ENCODE assay signal across 34 mouse cellular contexts in genomic region chr11:115453306-115453705, GRCm38 (mm10). TPM values are rescaled to one million over a fixed set of nuclear protein-coding genes. Genes with fewer than 3 reads are reported as not detected.
DNase-seq lines count a peak whose midpoint lies in the region; ATAC-seq and TF ChIP-seq lines count a peak whose summit lies in the region.
"Had no signal": no experiment of that assay in that cellular context is flagged by ENCODE, and none has a peak within 500 bp of the region (broad histone marks: within the 10 kb centered on the region; RNA-seq: fewer than 3 reads in every experiment).

No protein-coding gene starts in this region.

- ATAC-seq in heart, postnatal 0 days (ENCODE audit: insufficient read depth, low read depth): no peak
- ATAC-seq in kidney, embryonic 15.5 days (replicated peaks; ENCODE audit: low FRiP score): no peak
- ATAC-seq: forebrain, embryonic 13.5 days; Patski had no signal

- TF ChIP-seq CTCF in heart, postnatal 0 days (IDR thresholded peaks at IDR 0.05; ENCODE audit: low read depth): no peak
- 0 out of 2 replicates have a peak, but pooled peaks have one; percentile 33 for TF ChIP-seq CTCF in thymus, adult 2 months (IDR thresholded peaks at IDR 0.05; ENCODE audit: borderline replicate concordance, control insufficient read depth, extremely low read depth, insufficient read depth, low read length, poor library complexity)

- H3K4me3 ChIP-seq in heart, postnatal 0 days (ENCODE audit: low read depth, low read length): no peak overlapping the region
- H3K4me3 ChIP-seq in kidney, embryonic 15.5 days (replicated peaks): no peak overlapping the region
- no peak overlapping the region for H3K4me3 ChIP-seq in thymus, adult 2 months (ENCODE audit: control insufficient read depth, insufficient read depth, low read length)
- H3K4me3 ChIP-seq: forebrain, embryonic 13.5 days; heart, embryonic 10.5 days; hindbrain, embryonic 10.5 days; hindbrain, embryonic 15.5 days; liver, embryonic 15.5 days; lung, embryonic 15.5 days; megakaryocyte, embryonic 14.5 days; midbrain, embryonic 12.5 days; myocyte; neural tube, embryonic 13.5 days had no signal

- H3K4me2 ChIP-seq in heart, postnatal 0 days (ENCODE audit: low read depth, low read length): no peak overlapping the region
- H3K4me2 ChIP-seq in kidney, embryonic 15.5 days: no peak overlapping the region
- H3K4me2 ChIP-seq: forebrain, embryonic 13.5 days; hindbrain, embryonic 15.5 days; liver, embryonic 15.5 days; lung, embryonic 15.5 days; midbrain, embryonic 12.5 days; neural tube, embryonic 13.5 days had no signal

- no peaks in the 10 kb centered on the region for H3K9me3 ChIP-seq in heart, postnatal 0 days (replicated peaks; ENCODE audit: control insufficient read depth, low read length)
- H3K9me3 ChIP-seq in kidney, embryonic 15.5 days (replicated peaks): 0 out of 2 replicates have a peak, but pooled peaks cover 2% of the 10 kb centered on the region
- H3K9me3 ChIP-seq: forebrain, embryonic 13.5 days; heart, embryonic 10.5 days; hindbrain, embryonic 10.5 days; hindbrain, embryonic 15.5 days; liver, embryonic 15.5 days; lung, embryonic 15.5 days; midbrain, embryonic 12.5 days; neural tube, embryonic 13.5 days had no signal

- no peaks in the 10 kb centered on the region for H3K27me3 ChIP-seq in heart, postnatal 0 days (ENCODE audit: control insufficient read depth, insufficient read depth, low read length)
- no peaks in the 10 kb centered on the region for H3K27me3 ChIP-seq in kidney, embryonic 15.5 days
- no peaks in the 10 kb centered on the region for H3K27me3 ChIP-seq in thymus, adult 2 months (ENCODE audit: control insufficient read depth, insufficient read depth, low read length)
- H3K27me3 ChIP-seq: forebrain, embryonic 13.5 days; hindbrain, embryonic 15.5 days; liver, embryonic 15.5 days; lung, embryonic 15.5 days; midbrain, embryonic 12.5 days; neural tube, embryonic 13.5 days; Patski had no signal

- WGBS in heart, postnatal 0 days: 53% methylated on average over 4 of the region's 4 CpGs
- 52% methylated on average over 4 of the region's 4 CpGs for WGBS in kidney, embryonic 15.5 days
- 61% methylated on average over 4 of the region's 4 CpGs for WGBS in thymus, adult 2 months

- H3K36me3 ChIP-seq in heart, postnatal 0 days (replicated peaks; ENCODE audit: control insufficient read depth, insufficient read depth, low read length): no peaks in the 10 kb centered on the region
- no peaks in the 10 kb centered on the region for H3K36me3 ChIP-seq in kidney, embryonic 15.5 days
- no peaks in the 10 kb centered on the region for H3K36me3 ChIP-seq in thymus, adult 2 months (ENCODE audit: control insufficient read depth, insufficient read depth, low read length)
- H3K36me3 ChIP-seq: heart, embryonic 10.5 days; hindbrain, embryonic 10.5 days; hindbrain, embryonic 15.5 days; liver, embryonic 15.5 days; lung, embryonic 15.5 days; midbrain, embryonic 12.5 days; neural tube, embryonic 13.5 days had no signal

- TF ChIP-seq POLR2A in thymus, adult 2 months (IDR thresholded peaks at IDR 0.05; ENCODE audit: control insufficient read depth, extremely low read depth, insufficient read depth, low read length, poor library complexity): no peak

- peaks cover 9% of the 10 kb centered on the region for H3K4me1 ChIP-seq in heart, postnatal 0 days (ENCODE audit: control insufficient read depth, insufficient read depth)
- H3K4me1 ChIP-seq in kidney, embryonic 15.5 days: peaks cover 37% of the 10 kb centered on the region
- H3K4me1 ChIP-seq in thymus, adult 2 months (replicated peaks; ENCODE audit: control insufficient read depth, insufficient read depth, low read length): peaks cover 60% of the 10 kb centered on the region
- H3K4me1 ChIP-seq: forebrain, embryonic 13.5 days; hindbrain, embryonic 15.5 days; midbrain, embryonic 12.5 days had no signal

- H3K27ac ChIP-seq in heart, postnatal 0 days (ENCODE audit: low read depth): peak overlapping the region; percentile 39; the same call in 1 of the 2 replicates
- peak overlapping the region; percentile 23 for H3K27ac ChIP-seq in kidney, embryonic 15.5 days
- H3K27ac ChIP-seq in thymus, adult 2 months (ENCODE audit: control insufficient read depth, insufficient read depth, low read length): peak overlapping the region; percentile 99
- H3K27ac ChIP-seq: forebrain, embryonic 13.5 days; heart, embryonic 10.5 days; hindbrain, embryonic 10.5 days; hindbrain, embryonic 15.5 days; liver, embryonic 15.5 days; lung, embryonic 15.5 days; midbrain, embryonic 12.5 days; neural tube, embryonic 13.5 days had no signal

- no peak for DNase-seq in heart, postnatal 0 days (ENCODE audit: low spot score)
- DNase-seq in heart, postnatal 25 days (ENCODE audit: low spot score): no peak
- DNase-seq in kidney, postnatal 10 days: no peak
- DNase-seq in thymus, adult 2 months: no peak
- DNase-seq in thymus, postnatal 4 days: peak; percentile 61
- DNase-seq in embryo, embryonic 10 days (ENCODE audit: low spot score): no peak
- no peak for DNase-seq in left cerebral cortex, adult 18-20 months (ENCODE audit: low spot score in 2 of 2)
- DNase-seq: adrenal gland, postnatal 10 days; cerebellum, adult 8-10 months; cerebellum, postnatal 25 days; gastrocnemius, postnatal 10 days; heart, postnatal 10 days; layer of hippocampus, postnatal 36 days; liver; lung, postnatal 36 days; right cerebral cortex, postnatal 4 days had no signal

- H3K9ac ChIP-seq in heart, postnatal 0 days (replicated peaks; ENCODE audit: low read depth, low read length): no peak overlapping the region
- no peak overlapping the region for H3K9ac ChIP-seq in kidney, embryonic 15.5 days
- H3K9ac ChIP-seq: forebrain, embryonic 13.5 days; hindbrain, embryonic 15.5 days; liver, embryonic 15.5 days; lung, embryonic 15.5 days; midbrain, embryonic 12.5 days; neural tube, embryonic 13.5 days had no signal

- intact Hi-C loops in heart, postnatal 25 days (cut with DNase I): no loop called here

- no peak for TF ChIP-seq EP300 in heart, postnatal 0 days (IDR thresholded peaks at IDR 0.05; ENCODE audit: low read depth)

RNA-seq across cellular contexts. Expression of gene Slc16a5, which starts 9.0 kb away (rescaled TPM):
- total RNA-seq in heart, postnatal 0 days (2014; rRNA removed; ENCODE audit: low replicate concordance): 0.99 and 3.8 TPM in 2 replicates
- polyA plus RNA-seq in heart, postnatal 0 days (2015; fragmentation: Nextera tagmentation; extraction: Ambion mirVana): 0.11 and 0.15 TPM in 2 replicates
- not detected for total RNA-seq in heart, postnatal 25 days (2021)
- polyA plus RNA-seq in kidney, embryonic 15.5 days (2015; fragmentation: Nextera tagmentation; extraction: Ambion mirVana): 15.8 and 22.3 TPM in 2 replicates
- 446 and 456 TPM in 2 replicates for polyA plus RNA-seq in thymus, adult 2 months (2012; rRNA removed)
- not detected for total RNA-seq in left cerebral cortex, adult 18-20 months (2021)
- total RNA-seq: gastrocnemius, postnatal 10 days; layer of hippocampus, postnatal 36 days; MEL; midbrain, postnatal 0 days had no signal
- polyA plus RNA-seq: embryonic facial prominence, embryonic 11.5 days; forebrain, embryonic 13.5 days; hindbrain, embryonic 10.5 days had no signal

RNA-seq across cellular contexts. Expression of gene Trim80, which starts 13.0 kb away (rescaled TPM):
- not detected in 2 replicates for total RNA-seq in heart, postnatal 0 days (2014; rRNA removed; ENCODE audit: low replicate concordance)
- polyA plus RNA-seq in heart, postnatal 0 days (2015; fragmentation: Nextera tagmentation; extraction: Ambion mirVana): 0.18 and 0.26 TPM in 2 replicates
- total RNA-seq in heart, postnatal 25 days (2021): not detected
- 0.18 and 0.30 TPM in 2 replicates for polyA plus RNA-seq in kidney, embryonic 15.5 days (2015; fragmentation: Nextera tagmentation; extraction: Ambion mirVana)
- 0.79 and 0.80 TPM in 2 replicates for polyA plus RNA-seq in thymus, adult 2 months (2012; rRNA removed)
- total RNA-seq in left cerebral cortex, adult 18-20 months (2021): not detected
- total RNA-seq: gastrocnemius, postnatal 10 days; heart, postnatal 10 days; layer of hippocampus, postnatal 36 days; left cerebral cortex, postnatal 14 days; MEL had no signal
- polyA plus RNA-seq: embryonic facial prominence, embryonic 11.5 days; forebrain, embryonic 13.5 days; hindbrain, embryonic 15.5 days; limb, embryonic 11.5 days; lung, embryonic 15.5 days; midbrain, embryonic 12.5 days; midbrain, postnatal 0 days; myocyte; neural tube, embryonic 13.5 days; Patski; spleen, adult 2 months had no signal

RNA-seq across cellular contexts. Expression of gene Armc7, which starts 22.2 kb away (rescaled TPM):
- 1.8 and 8.7 TPM in 2 replicates for total RNA-seq in heart, postnatal 0 days (2014; rRNA removed; ENCODE audit: low replicate concordance)
- polyA plus RNA-seq in heart, postnatal 0 days (2015; fragmentation: Nextera tagmentation; extraction: Ambion mirVana): 3.3 TPM in 2 replicates
- total RNA-seq in heart, postnatal 25 days (2021): 1 to 10 TPM; 1.4 to 2.3 TPM
- 8.6 and 9.1 TPM in 2 replicates for polyA plus RNA-seq in kidney, embryonic 15.5 days (2015; fragmentation: Nextera tagmentation; extraction: Ambion mirVana)
- polyA plus RNA-seq in thymus, adult 2 months (2012; rRNA removed): 86.1 and 91.3 TPM in 2 replicates
- total RNA-seq in left cerebral cortex, adult 18-20 months (2021): 10 to 100 TPM; 15.0 to 15.4 TPM

RNA-seq across cellular contexts. Expression of gene Kctd2, which starts 33.4 kb away (rescaled TPM):
- total RNA-seq in heart, postnatal 0 days (2014; rRNA removed; ENCODE audit: low replicate concordance): 8.3 and 8.4 TPM in 2 replicates
- polyA plus RNA-seq in heart, postnatal 0 days (2015; fragmentation: Nextera tagmentation; extraction: Ambion mirVana): 15.1 and 15.6 TPM in 2 replicates
- 10 to 100 TPM; 27.0 to 28.0 TPM for total RNA-seq in heart, postnatal 25 days (2021)
- polyA plus RNA-seq in kidney, embryonic 15.5 days (2015; fragmentation: Nextera tagmentation; extraction: Ambion mirVana): 14.1 and 16.4 TPM in 2 replicates
- 65.5 and 69.1 TPM in 2 replicates for polyA plus RNA-seq in thymus, adult 2 months (2012; rRNA removed)
- total RNA-seq in left cerebral cortex, adult 18-20 months (2021): 10 to 100 TPM; 82.5 to 85.6 TPM

RNA-seq across cellular contexts. Expression of gene Atp5h, which starts 33.5 kb away (rescaled TPM):
- 991 and 1,040 TPM in 2 replicates for total RNA-seq in heart, postnatal 0 days (2014; rRNA removed; ENCODE audit: low replicate concordance)
- 4,106 and 4,345 TPM in 2 replicates for polyA plus RNA-seq in heart, postnatal 0 days (2015; fragmentation: Nextera tagmentation; extraction: Ambion mirVana)
- 1,000 to 10,000 TPM; 2,312 to 2,343 TPM for total RNA-seq in heart, postnatal 25 days (2021)
- polyA plus RNA-seq in kidney, embryonic 15.5 days (2015; fragmentation: Nextera tagmentation; extraction: Ambion mirVana): 1,004 and 1,083 TPM in 2 replicates
- 118 and 155 TPM in 2 replicates for polyA plus RNA-seq in thymus, adult 2 months (2012; rRNA removed)
- total RNA-seq in left cerebral cortex, adult 18-20 months (2021): 100 to 1,000 TPM; 453 to 457 TPM

Comparison
In these comparisons a context has a peak if more than half of its experiments do, and no peak if none do; other contexts are left out.
1. H3K27ac ChIP-seq: peak in every context shown above with its lines; median percentile 99 in thymus, adult 2 months; 39 in heart, postnatal 0 days; 23 in kidney, embryonic 15.5 days.